Mouse (Mus musculus) neutrophil, adult 5-6 weeks (primary cell): ENCODE measurements around the gene Opn4. TPM values are rescaled to one million over a fixed set of nuclear protein-coding genes. Genes with fewer than 3 reads are reported as not detected.

Experiments
- ATAC-seq: fragments of 151-379, 151-347 bp; 2 replicates; pipeline ENCODE4 v1.8.0; 2017; ENCODE audit warnings: mild to moderate bottlenecking, moderate TSS enrichment; ENCODE audit not compliant: insufficient number of reproducible peaks, poor library complexity, low FRiP score, severe bottlenecking; ENCODE audit errors: extremely low read depth
- total RNA-seq: library from RNA; stranded (forward); fragments of 200-1000 nt; gene quantifications from 2 replicates; pipeline ENCODE4 v1.2.3, GENCODE M21; 2017

The Opn4 gene
- total RNA-seq, 1 experiment from 2014 or later, result not detected

- ATAC-seq, result no peak
Measured at GRCm38 (mm10) chr14:34595596-34596255, 4.2 kb downstream of the Opn4 start.

- ATAC-seq, result no peak
Measured at GRCm38 (mm10) chr14:34591741-34592535, 8.0 kb downstream of the Opn4 start.

- ATAC-seq, result no peak
Measured at GRCm38 (mm10) chr14:34590743-34591675, 8.9 kb downstream of the Opn4 start.

- ATAC-seq, result no peak
Measured at GRCm38 (mm10) chr14:34590017-34590570, 9.8 kb downstream of the Opn4 start.

- no peak for ATAC-seq
Measured at GRCm38 (mm10) chr14:34589185-34589713, 10.7 kb downstream of the Opn4 start.

GRCm38 (mm10) chr14:34588498-34588897, 11.4 kb downstream of the Opn4 start, which contains the start of gene Ldb3:
Ldb3 (minus strand) TSS chr14:34588682.
- no peak for ATAC-seq

GRCm38 (mm10) chr14:34588005-34588404, 11.9 kb downstream of the Opn4 start:
- no peak for ATAC-seq

- no peak for ATAC-seq
Measured at GRCm38 (mm10) chr14:34586871-34587270, 13.1 kb downstream of the Opn4 start.

GRCm38 (mm10) chr14:34585358-34586105, 14.4 kb downstream of the Opn4 start:
- no peak for ATAC-seq

GRCm38 (mm10) chr14:34582740-34583427, 17.1 kb downstream of the Opn4 start:
- ATAC-seq, result no peak

- ATAC-seq, result no peak
Measured at GRCm38 (mm10) chr14:34576858-34577257, 23.1 kb downstream of the Opn4 start.

GRCm38 (mm10) chr14:34574068-34574467, 25.9 kb downstream of the Opn4 start:
- ATAC-seq, result no peak

GRCm38 (mm10) chr14:34573348-34573913, 26.5 kb downstream of the Opn4 start:
- no peak for ATAC-seq

- ATAC-seq, result no peak
Measured at GRCm38 (mm10) chr14:34571610-34572387, 28.1 kb downstream of the Opn4 start.

GRCm38 (mm10) chr14:34570903-34571302, 29.0 kb downstream of the Opn4 start:
- ATAC-seq, result no peak

GRCm38 (mm10) chr14:34570294-34570693, 29.6 kb downstream of the Opn4 start:
- no peak for ATAC-seq
